Mouse (Mus musculus) hindlimb bud, embryonic 11.5 days (tissue): Measurements from ENCODE around the gene Dglucy.

ENCODE experiments used
- DNase-seq: peaks from one replicate; pipeline ENCODE4 v3.0.0-alpha.2; 2012; ENCODE audit warnings: low read depth, low spot score; ENCODE audit errors: extremely low spot score

Gene Dglucy

DNA sequence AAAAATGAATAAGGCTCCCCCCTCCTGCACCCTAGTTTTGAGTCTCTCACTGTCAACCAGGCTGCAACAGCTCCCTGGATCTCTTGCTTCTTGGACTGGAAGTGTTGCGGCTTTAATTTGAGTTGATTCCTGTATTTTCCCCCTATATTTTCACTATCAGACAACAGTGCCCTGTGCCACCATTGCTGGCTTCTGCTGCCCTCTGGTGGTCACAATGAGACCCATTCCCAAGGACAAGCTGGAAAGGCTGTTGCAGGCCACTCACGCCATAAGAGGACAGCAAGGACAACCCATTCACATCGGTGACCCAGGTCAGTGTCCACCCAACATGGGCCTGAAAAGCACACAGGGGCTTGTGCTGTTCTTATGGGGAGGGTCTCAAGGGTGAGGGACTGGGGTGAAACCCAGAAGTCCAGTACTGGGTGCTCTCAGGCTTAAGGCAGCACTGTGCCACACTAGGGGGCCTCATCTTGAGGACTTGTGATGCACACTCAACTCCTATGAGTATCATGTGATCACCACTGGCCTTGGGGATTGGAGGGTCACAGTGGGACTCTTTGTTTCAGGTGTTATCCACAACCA, 62.4 kb downstream of the Dglucy start:
- DNase-seq = peak; percentile 53

DNA sequence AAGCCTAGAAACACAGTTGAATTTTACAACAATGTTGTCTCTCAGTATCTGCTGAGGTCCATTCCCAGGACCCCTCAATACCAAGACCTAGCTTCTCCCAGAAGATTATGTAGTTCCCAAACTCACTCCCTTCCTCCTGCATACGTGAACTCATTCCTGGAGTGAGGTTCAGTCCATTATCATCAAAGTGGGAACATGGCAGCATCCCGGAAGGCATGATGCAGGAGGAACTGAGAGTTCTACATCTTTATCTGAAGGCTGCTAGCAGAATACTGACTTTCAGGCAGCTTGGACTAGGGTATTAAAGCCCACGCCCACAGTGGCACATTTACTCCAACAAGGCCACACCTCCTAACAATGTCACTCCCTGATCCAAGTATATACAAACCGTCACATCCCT, 64.3 kb downstream of the Dglucy start:
- no peak for DNase-seq

DNA sequence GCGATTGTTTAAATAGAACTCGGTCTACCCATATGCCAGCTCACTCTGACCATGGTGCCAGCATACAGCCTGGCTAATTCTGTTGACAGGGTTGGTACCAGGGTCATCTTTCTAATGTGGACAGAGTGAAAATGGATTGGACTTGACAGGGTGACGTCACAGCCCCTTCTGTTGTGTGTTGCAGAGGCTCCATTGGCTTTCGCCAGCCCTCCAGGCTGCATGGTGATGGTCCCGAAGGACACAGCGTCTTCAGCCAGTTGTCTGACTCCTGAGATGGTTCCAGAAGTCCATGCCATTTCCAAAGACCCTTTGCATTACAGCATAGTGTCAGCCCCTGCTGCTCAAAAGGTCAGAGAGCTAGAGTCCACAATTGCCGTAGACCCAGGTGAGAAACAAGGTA, 65.7 kb downstream of the Dglucy start:
- no peak for DNase-seq

DNA sequence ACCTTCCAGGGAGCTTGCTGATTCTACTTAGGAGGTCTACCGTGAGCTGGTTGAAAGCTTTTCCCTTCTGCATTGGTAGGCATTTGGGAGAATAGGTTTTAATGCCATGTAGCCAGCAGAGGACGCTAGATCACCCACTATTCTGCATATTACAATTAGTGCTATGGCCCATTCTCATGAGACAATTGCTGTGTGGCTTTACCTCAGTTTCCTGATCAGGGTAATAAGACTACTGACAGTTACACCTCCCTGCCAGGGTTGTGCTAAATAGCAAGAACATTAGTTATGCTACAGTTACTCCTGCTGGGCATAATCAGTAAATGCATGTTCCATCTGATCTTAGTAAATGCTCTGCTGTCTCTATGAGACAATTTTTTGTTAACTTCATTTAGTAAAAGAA, 67.0 kb downstream of the Dglucy start:
- no peak for DNase-seq

DNA sequence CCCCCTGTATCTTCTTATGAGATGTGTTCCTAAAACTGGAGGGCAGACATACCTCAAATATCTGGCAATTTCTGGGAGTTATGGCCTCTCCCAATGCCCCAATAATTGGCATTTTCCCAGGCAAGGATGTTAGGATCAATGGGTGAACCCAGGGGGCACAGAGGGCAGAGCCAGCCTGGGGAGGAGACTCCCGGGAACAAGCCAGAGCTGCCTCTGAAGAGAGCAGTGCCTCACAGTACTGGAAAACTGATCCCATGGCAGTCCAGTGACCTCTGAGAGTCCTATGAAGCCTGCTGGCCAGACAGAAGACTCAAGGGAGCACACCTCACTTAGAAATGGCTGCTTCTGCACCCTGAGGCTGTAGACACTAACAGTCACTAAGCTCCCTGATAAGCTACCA, 67.7 kb downstream of the Dglucy start:
- no peak for DNase-seq

DNA sequence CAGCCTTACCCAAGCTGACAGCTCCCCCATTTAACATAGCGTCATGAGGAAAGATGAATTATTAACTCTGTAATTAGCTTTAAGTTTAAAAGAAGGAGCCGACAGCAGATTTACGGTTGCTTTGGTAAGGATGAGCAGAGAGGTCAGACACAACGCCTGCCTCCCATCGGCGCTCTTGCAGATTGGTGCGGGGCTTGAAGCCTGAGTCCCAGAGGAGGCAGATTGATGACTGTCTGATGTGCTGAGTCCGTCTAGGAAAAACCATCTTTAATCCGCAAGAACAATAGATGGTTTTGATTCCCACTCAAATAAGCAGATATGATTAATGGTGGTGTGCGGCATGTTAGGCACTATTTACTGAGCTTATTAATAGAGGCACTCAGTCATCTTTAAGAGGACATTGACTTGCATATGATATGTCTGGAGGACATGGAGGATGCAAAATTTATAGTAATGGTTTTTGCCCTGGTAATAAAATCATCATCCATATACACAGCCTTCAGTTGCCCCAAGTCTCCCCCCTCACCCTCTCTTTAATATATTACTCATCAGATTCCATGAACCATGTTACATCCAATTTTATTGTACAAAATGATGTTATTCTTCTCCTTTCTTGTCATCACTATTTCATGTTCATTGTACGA, 68.7 kb downstream of the Dglucy start:
- DNase-seq = no peak

DNA sequence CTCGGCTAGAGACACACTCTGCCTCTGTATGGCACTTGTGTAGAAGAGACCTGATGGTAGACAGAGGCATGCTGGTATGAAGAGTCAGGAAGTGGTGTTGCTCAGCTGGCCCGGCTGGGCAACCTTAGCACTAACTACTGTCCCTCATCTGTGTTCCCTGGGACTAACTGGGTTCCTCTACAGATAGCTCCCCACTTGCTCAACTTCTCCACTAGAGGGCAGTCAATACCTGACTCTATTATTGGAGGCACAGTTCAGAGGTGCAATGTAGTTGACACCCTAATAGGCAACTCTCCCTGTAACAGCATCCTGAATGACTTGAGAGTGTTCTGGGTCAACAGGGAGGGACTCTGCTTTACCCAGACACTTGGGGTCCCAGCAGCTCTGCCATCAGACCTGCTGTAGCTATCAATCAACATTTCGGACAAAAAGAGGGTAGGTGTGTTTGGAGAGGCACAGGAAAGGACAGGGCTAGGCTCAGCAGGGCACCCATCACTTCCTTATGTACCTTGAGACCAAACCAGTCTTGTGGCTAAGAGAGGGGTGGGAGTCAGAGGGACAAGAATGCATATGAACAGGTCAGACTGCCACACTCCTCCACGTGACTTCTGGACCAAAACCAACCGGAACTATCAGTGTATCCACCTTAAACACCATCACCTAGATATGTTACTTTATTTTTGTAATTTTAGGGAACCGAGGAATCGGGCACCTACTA, 70.7 kb downstream of the Dglucy start:
- peak; percentile 26 for DNase-seq

DNA sequence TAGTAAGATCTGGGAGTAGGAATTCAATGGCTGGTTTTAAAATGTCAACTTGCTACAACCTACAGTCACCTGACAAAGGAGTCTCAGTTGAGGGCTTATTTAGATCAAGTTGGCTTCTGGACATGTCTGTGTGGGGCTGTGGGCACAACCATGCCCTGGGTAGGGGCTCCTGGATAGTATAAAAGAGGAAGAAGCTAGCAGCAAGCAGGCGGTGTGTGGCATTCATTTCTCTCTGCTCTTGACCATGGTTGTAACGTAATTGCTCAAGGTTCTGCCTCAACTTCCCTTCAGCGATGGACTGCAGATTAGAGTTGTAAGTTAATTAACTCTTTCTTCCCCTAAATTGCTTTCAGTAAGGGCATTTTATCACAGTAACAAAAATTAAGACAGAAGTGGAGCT, 73.5 kb downstream of the Dglucy start:
- DNase-seq = no peak

DNA sequence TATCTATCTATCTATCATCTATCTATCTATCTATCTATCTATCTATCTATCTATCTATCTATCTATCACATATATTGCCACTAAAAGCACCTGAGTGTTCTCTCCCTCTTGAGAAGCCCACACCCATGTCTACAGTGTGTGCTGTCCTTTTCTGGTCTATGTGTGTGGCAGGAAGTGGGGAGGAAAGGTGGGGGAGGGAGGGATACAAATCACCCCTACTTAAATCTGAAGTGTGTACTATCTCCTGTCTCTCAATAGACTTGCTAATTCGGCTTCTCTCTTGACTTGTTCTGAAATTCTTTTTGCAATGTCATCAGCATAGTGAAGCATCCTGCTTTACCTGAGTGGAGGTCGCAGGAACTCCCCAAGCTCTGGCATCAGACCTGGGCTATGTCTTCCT, 77.5 kb downstream of the Dglucy start:
- no peak for DNase-seq

DNA sequence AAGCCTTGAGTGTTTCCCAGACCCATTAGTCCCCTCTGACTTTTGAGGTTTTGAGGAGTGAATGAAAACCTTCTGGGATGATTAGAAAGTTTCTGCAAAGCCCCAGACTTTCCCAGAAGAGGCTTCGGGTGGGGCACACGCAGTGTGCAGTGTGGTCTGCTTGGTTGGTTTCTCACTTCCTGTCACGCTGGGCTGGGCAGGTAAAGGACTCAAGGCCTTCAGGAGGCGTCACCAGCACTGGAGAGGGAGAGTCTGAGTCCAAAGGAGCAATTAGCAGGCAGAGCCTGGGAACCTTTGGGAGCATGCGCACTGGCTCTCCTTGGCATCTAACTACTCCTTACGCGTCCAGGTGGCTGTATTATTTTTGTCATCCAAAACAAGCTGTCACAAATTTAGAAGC, 78.9 kb downstream of the Dglucy start:
- no peak for DNase-seq

DNA sequence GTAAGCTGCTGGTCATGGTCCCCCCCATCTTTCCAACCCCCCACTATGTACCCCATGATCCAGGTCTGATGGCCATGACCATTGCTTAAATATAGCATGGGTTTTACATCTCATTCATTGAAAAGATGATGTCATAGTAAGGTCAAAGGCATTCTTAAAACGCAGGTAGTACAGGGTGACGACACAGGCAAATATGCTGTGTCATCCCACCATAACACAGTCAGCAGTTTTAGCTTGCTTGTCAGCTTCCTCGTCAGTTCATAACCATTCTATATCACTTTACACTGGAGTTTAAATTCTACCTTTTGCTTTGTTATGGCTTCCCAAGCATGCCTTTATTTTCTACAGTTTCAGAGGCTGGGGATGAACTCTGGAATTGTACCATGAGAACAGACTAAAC, 83.4 kb downstream of the Dglucy start:
- DNase-seq = no peak

DNA sequence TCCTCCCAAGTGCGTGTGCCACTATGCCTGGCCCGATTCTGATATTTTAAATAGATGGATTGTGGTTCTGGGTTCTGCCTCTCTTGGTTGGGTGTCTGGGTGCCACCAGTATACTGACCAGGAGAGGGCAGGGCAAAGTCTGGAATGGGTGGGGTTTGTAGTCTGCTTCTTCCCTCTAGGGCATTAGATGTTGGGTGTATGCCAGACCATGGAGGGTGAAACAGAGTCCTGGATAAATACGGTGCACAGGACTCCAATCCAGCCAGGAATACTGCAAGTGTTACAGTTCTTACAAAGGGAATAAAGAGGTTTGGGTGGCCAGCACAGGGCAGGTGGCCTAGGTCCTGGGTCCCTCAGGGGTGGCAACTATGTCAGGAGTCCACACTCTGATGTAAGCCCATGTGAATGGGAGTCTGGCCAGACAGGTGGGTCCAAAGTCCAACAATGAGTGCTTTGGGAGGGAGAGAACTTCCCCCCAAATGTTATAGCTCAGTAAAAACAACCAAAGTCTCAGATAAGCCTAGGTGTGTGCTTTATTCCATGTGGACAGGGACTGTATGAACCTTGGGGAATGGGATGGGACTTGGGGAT, 84.1 kb downstream of the Dglucy start:
- no peak for DNase-seq

DNA sequence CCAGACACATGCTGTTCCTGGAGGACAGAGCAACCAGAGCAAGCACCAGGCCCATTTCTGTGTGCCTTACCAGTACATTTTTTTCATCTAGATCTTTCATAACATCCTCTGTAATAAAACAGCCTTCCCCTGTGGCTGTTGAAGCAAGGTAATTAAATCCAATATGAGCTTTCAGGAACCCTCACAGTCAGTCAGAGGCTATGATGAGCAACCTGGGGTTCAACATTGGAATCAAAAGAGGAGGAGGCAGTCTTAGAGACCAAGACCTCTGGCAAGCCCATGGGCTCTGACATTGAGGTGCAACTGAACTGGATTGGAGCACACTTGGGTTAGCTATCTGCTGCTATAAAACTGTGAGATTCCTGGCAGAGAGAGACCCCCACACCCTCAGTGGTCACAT, 86.2 kb downstream of the Dglucy start:
- no peak for DNase-seq

DNA sequence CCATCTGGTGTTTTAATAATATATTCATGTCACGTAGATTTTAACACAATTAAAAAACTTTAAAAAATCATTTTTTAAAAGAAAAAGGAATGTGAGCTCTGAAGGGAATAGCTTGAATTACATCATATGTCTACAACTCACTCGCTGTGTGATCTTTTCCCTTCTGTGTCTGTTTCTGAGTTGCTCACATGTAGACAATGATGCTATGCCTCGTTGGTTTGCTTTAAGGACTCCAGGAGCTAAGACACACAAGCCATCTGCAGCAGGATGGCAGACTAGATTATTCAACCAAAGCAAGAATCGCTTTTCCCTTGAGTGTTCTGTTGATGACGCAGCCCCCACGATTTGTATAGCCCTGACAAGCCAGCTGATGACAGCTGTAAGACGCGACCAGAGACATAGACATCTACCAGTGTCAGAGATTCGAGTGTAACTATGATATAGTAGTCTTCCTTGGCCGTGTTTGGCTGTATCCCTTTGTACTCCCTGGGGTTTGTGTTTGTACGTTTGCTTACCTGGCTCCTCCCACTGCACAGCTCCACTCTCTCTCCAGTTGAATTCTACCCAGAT, 86.7 kb downstream of the Dglucy start:
- DNase-seq = no peak

DNA sequence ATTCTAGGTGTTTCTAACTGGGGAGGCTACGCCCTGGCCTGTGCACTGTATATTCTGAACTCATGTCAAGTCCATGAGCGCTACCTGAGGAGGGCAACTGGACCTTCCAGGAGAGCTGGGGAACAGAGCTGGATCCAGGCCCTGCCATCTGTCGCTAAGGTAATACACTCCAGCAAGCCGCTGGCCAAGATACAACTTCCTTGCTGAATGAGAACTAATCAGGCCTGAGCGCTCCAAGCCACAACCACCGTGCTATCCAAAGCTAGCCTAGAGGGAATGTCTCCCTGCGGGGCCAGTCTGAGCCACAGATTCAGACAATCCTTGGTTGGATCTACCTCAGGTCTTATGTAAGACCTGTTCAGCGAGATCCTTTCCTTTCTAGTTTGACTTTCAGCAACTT, 88.2 kb downstream of the Dglucy start:
- no peak for DNase-seq

DNA sequence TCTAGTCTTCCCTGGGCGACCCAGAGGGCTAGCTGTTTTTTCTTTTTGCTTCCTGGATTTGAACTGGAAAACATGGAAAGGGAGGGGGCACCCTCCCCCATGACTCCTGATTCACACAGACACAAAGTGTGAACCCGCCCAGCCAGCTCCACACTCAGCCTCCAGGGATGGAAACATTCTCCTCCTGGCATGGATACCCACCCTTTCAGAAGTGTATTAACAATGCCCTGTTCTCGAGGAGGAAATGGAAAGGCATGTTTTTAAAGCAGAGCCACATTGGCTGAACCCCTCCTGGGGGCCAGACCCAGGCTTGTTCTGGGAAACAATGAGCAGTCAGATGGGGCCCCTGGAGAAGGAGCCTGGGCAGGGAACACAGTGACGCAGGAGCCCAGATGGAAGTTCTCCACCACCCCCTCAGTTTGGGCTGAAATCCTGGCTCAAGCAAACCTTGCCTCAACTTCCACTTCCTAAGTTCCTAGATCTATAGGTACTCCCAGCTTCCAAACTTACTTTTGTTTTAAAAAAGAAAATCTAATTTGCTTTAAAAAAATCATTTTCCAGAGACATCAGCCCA, 89.3 kb downstream of the Dglucy start:
- no peak for DNase-seq

DNA sequence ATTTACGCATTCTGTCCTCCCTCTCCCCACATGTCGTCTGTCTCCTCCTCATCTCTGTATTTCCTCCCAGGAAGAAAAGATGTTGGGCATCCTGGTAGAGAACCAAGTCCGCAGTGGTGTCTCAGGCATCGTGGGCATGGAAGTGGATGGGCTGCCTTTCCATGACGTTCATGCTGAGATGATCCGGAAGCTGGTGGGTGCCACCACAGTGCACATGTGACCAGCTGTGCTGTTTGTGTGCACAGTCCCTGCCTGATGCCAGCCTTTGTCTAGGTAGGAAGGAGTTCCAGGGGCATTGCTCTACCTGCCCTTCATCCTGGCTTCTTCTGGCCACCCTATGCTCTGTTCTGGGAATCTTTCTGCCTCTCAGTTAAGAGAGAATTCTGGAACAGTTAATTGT, 92.4 kb downstream of the Dglucy start:
- no peak for DNase-seq

DNA sequence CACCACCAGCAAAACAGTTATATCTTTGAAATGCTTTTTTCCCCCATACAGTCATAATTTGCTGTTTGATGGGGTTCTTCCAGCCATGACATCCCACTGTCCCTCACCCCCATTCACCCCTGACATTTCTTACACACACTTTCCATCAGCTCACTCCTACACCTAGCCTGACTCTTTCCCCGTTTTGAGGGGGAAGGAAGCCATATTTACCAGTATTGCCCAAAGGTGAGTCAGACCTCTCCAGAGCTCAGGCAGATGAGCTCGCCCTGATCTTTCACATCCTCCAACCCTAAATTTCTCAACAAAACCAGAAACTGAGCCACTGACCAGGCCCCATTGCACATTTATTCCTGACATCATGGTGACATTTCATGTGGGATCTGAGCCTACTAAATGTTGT, 93.0 kb downstream of the Dglucy start:
- DNase-seq = no peak

DNA sequence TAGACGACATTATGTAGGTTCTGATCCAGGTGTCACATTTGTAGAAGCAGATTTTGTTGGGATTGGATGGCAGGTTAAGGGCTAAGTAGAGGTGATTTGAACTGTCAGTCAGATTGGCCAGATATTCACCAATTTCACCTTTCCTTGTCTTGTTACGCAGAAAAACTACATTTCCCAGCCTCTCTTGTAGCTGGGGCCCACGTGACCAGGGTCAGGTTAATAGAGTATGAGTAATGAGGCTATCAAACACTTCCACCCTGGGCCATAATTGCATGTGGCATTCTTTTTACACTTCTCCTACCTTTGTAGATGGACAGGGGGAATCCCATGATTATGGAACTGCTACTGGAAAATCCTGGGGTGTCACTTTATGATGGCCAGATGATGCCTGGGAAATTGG, 94.8 kb downstream of the Dglucy start:
- DNase-seq = no peak

DNA sequence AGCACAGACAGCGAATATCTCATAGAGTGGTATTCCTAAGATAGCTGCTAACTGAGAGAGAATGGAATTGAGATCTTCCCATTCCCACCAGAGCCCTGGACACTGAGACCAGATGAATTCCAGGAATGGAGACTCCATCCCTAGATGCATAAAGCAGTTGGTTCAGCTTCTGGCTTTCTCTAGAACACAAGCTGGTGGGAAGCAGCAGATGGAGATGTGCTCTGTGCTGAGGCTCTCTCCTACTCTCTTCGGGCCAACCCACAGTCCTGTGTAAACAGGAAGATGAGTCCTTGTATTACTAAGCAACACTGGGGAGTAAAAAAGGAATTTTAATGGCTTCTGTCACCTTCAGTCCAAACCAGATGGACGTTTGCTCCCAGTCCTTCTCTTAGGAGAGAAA, 96.7 kb downstream of the Dglucy start:
- DNase-seq = no peak

DNA sequence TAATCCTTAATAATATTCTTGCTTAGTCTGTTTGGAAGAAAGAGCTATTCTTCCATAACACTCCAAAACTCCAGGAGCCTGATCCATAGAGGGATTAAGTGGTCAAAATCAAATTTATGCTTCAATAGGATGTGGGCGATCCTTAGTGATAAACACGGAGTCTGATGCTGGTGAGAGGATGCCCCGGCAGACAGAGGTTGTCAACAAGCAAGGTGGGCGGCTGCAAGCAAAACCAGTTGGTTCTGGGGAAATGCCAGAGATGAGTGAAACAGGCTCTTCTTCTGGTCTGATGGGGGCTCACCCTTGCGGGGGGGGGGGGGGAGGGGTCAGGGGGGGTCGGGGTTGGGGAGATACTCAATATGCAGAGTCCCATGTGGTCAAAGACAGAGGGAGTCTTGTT, 97.1 kb downstream of the Dglucy start:
- no peak for DNase-seq

DNA sequence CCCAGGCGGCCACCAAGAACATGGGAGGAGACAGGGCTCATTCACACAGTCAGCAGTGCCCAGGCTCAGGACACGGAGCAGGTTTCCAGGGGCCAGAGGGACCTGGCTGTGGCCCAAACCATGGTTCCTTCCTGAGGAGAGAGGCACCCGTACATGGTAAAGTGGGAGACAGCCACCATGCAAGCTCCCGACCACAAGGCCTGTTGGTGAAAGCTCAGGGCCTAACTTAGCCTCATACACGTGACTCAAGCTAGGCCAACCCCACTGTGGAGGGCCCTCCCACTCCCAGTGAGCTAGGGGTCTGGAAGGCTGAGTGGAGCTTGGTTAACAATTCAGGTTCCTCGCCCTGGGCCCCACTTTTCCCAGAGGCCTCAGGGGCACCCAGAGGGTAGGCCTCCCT, 99.1 kb downstream of the Dglucy start:
- no peak for DNase-seq
